Mouse (Mus musculus): ENCODE data around the gene Tead3. TPM values are rescaled to one million over a fixed set of nuclear protein-coding genes. Genes with fewer than 3 reads are reported as not detected.
"Not testable (repeated sequence)": the region's sequence is repeated elsewhere in the genome, so short reads cannot be mapped to it uniquely, and the experiment has no call there.

Gene Tead3
- total RNA-seq, 1 experiment from 2014 or later, result 13.6 TPM

DNA sequence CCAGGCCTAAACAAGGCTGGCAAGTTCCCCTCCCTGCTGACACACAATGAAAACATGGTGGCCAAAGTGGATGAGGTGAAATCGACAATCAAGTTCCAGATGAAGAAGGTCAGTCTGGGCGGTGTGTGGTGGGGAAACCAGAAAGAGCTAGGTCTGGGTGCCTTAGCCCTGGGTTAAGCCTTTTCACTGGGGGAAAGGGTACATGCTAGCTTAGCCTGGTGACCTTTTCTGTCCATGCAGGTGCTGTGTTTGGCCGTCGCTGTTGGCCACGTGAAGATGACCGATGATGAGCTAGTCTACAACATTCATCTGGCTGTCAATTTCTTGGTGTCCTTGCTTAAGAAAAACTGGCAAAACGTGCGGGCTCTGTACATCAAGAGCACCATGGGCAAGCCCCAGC lies 20.0 kb downstream of the Tead3 start:
- not testable (repeated sequence) for DNase-seq

DNA sequence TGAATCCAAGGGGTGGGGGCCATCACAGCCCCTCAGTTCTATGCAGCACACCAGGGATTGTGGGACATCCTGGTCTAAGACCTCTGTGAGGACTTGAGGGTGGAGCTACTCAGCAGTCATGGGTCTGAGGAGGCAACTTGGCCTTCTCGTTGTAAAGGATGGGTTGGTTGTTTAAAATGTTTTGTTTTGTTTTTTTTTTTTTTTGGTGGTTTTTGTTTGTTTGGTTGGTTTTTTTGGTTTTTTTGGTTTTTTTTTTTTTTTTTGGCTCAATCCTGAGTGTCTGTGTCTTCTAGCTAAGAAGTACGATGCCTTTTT lies 20.4 kb downstream of the Tead3 start:
- no peak for DNase-seq

DNA sequence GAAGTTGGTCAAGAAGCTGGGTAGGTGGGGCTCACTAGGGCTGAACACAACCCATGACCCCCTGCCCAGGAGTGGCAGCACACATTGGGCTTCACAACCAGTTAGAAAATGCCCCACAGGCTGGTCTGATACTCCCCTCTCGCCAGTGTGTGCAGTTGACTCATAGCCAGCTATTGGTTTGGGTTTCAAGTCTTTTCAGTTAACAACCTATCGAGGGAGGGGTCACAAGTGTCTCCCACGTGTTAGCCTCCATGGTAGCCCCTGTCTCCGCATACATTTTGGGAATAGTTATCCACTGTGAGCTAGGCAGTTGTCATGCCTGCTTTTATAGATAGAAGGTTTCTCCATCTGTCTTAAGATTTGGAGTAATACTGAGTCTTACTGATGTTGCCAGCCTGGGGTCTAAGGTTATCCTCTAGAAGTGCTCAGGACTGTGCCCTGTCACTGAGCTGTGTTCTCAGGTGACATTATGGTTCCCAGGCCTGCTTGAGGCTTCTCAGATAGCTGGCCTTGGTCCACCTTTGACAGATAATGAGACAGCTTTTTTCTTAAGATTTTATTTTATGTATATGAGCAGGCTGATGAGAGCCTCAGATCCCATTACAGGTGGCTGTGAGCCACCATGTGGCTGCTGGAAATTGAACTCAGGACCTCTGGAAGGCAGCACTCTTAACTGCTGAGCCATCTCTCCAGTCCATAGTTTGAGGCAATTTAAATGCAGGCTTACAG lies 20.9 kb downstream of the Tead3 start:
- DNase-seq, result no peak

DNA sequence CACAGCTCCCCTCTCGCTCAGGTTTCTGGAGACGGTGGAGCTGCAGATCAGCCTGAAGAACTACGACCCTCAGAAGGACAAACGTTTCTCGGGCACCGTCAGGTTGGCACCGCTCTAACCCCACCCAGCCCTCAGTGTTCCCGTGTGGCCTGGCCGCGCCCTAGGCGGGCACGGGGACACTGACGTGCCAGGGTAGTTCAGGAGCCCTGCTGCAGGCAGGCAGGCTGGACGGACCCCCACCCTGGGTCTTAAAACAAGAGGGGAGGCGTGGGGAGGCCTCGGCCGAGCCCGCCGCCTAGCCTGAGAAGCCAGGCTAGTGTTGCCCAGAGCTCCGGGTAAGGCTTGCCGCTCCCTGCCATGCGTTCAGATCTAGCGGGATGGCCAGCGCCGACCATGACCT lies 21.7 kb downstream of the Tead3 start:
- no peak for DNase-seq

DNA sequence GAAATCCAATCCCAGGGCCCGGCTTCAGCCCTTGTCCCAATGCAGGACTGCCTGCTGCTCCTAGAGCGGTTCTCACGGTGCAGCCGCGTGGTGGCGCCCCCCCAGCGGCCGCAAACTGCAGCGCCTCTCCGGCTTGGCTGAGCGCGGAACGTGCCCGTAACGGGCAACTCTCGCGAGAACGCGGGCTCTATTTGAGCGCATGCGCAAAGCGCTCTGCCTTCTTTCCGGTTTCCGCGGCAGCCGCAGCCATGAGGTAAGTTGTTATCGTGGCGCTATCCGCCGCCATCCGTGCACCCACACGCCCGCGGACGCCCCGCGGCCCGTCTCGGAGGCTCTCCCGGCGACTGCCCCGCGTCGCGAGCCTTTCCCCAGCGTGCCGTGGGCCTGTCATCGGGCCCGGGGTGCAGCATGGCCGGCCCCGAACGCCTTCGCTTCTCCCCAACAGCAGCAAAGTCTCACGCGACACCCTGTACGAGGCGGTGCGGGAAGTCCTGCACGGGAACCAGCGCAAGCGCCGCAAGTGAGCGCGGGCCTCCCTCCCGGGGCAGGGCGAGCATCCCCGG lies 22.2 kb downstream of the Tead3 start, which contains the start of gene Rpl10a:
Rpl10a (plus strand) TSS at position 106 of the 563 bp plus-strand sequence.
- peak; percentile 99 for DNase-seq

DNA sequence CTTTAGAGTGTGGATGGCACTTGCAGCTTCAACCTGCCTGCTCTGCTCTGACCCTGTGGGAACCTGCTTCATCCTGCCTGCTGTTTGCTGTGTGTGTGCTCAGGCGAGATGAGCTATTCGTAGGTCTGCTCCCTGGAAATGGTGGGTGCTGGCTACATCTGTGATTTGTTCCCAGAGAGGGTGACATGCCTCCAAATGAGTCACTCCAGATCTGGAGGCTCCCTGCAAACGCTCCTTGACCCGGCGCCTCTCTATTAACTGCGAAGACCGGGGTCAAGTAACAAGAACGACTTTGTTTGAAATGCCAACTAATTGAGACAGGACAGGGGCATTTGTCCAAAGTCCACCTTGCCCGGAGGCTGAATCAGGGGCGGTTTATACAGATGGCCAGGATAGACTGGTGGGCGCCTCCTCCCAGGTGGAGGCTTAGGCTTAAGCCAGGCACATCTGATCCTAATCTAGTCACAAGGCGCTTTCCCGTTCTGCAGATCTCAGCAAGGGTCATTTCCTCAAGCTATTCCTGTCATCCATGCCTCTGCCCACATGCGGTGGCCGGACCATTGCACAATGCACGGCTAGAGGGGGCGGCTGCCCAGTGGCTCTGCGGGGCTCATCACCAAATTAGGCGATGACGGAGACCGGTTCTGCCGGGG lies 22.8 kb downstream of the Tead3 start:
- DNase-seq, result peak; percentile 39

DNA sequence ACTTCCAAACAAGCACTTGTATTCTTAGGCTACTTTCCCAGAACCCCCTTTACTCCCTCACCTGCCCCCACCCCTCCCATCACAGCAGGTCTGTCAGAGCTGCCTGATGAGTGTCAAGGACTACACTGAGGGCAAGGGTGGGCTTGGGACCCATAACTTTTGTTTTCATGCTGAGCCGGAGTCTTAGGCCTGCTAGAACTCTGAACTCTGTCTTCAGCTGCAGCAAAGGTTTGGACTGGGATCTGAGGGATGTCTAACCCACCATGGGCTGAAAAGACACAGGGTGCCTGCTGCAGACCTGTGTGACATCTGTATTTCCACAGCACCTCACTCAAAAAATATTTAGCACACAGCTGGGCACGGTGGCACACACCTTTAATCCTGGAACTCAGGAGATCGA lies 23.7 kb downstream of the Tead3 start:
- no peak for DNase-seq

DNA sequence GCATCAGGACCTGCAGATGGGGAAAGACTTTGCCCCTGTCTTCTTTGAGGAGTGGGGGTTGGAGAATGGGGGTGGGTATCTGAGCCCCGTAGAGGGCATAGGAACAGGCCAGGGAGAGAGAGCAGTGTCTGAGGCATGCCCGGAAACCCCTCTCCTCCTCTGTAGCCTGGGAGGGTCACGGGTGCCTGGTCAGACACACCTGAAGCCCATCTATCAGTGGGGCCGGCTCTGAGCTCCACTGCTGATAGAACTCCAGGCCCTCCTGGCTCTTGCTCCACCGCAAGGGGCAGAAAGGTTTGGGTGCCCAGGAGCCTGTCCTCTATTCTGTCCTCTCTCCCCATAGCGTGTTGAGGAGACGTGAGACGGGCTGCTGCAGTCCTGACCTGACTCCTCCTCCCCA lies 24.9 kb downstream of the Tead3 start:
- DNase-seq, result no peak

DNA sequence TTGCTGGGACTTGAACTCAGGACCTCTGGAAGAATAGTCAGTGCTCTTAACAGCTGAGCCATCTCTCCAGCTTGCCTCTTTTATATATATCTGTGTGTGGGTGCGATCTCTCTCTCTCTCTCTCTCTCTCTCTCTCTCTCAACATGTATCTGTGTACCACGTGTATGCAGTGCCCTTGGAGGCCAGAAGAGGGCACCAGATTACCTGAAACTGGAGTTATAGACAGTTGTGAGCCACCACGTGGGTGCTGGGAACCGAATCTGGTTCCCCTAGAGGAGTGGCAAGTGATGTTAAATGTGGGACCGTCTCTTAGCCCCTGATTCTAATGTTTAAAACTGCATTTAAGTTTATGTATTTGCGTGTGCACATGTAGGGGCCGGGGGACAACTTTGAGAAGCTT lies 26.2 kb downstream of the Tead3 start:
- not testable (repeated sequence) for DNase-seq

DNA sequence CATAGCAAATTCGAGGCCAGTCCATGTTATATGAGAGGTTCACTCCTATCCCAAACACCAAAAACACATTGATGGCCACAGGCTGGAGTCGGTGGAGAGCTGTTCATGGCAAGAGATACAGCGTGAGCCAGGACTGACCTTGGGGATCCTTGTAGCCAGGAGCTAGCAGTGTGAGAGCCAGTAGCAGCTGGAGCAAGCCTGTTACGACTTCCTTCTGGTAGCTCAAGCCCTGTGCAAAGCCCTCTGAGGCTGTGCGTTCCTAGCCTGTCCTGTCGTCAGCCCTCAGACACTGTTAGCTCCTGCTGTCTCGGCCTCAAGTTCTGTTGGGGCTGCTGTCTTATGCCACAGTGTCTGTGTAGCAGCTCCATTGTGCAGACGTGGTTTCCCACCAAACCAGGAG lies 26.8 kb downstream of the Tead3 start:
- DNase-seq, result no peak

DNA sequence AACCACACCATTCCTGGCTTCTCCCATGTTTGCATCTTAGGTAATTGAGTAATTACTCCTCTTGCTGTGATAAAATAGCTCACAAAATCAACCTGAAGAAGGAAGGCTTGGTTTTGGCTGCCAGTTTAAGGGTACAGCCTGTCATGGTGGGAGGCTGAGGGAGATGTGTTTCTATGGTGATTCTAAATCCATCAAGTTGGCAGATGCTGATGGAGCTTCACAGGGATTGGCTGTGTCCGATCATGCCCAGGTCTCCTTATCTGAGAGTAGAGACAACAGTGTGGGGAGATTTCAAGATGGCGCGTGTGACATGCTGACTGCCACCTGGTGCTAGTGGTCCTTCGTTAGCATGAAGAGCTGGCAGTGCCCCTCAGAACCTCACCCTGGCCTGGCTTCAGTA lies 28.9 kb downstream of the Tead3 start:
- no peak for DNase-seq

DNA sequence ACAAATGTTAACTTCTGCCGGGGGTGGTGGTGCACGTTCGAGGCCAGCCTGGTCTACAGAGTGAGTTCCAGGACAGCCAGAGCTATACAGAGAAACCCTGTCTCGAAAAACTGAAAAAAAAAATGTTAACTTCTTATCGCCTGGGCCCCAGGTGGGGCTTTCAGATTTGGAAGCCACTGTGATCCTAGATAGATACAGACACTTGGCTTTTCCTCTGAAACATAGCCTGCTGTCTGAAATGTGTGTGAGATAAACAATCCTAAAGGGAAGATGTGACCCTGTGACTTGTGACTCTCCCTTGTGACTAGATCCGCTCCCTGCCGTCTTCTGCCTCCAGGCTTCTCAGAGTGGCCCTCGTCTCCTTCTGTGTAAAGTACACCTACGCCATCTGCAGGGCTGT lies 32.9 kb downstream of the Tead3 start:
- no peak for DNase-seq

DNA sequence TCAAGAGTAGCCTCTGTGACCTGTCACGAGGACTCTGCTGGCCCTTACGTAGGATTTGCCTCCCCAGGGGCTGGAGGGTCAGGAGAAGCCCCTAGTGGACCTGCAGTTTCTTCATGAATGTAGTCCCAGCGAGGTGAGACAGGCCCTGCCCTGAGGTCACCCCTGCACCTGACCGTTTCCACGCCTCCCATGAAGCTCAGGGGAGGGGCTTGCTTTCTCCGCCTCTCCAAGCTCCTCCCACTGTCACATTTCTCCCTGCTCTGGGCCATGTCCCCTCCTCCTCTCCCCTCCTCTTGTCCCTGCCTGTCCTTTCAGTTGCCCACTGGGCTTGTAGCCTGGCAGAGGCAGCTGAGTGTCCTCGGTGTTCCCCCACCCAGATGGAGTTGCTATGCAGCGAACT lies 33.5 kb downstream of the Tead3 start:
- DNase-seq, result no peak

DNA sequence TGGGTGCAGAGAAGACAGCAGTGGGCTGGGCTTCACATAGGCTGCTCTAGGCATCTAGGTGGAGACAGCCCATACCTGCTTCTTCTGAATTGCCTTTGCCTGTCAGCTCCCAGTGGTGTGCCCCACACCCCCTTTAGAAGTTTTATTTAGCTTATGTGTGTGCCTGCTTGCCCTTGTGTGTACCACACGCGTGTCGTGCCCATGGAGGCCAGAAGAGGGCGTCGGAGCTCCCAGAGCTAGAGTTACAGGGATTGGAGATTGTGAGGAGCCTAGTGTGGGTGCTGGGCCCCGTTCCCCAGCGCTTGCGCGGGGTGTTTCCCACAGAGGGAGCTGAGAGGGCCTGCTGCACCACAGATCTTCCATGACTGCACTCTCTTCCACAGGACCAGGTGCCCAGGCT lies 34.1 kb downstream of the Tead3 start:
- no peak for DNase-seq

DNA sequence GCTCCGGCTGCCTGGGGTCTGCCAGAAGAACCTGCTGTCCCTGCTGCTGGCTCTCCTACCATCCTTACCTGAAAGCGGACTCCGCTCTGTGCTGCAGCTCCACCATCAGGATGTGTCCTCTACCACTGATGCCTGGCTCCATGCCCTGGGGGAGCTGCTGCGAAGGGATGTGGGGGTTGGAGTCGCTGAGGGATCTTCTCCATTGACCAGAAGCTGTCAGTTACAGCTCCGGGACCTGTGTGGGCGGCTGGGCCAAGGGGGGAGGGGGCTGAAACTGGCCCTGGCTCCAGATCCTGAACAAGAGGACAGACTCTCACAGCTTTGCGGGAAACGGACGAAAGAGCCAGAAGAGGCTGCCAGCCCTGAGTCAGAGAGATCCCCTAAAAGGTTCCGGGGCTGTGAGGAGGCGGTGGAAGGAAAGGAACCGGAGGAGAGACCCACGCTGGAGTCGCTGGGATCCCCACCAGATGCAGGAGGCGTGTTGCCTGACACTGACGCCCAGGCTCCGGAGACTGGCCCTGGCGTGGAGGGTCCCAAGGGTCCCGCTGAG lies 34.9 kb downstream of the Tead3 start:
- DNase-seq, result no peak

DNA sequence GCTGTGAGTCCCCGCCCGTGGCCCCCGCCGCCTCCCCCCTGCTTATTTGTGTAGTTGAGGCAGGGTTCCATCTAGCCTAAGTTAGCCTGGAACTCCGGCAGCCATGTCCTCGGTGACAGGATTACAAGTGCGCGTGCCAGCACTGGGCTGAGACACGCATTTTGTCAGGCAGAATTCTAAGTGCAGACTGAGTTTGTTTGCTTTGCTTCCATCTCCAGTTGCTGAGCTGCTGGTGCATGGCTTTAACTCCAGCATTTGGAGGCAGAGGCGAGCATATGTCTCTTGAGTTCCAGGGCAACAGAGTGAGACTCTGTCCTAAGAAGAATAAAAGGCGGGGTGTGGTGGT lies 36.8 kb downstream of the Tead3 start:
- DNase-seq, result no peak

DNA sequence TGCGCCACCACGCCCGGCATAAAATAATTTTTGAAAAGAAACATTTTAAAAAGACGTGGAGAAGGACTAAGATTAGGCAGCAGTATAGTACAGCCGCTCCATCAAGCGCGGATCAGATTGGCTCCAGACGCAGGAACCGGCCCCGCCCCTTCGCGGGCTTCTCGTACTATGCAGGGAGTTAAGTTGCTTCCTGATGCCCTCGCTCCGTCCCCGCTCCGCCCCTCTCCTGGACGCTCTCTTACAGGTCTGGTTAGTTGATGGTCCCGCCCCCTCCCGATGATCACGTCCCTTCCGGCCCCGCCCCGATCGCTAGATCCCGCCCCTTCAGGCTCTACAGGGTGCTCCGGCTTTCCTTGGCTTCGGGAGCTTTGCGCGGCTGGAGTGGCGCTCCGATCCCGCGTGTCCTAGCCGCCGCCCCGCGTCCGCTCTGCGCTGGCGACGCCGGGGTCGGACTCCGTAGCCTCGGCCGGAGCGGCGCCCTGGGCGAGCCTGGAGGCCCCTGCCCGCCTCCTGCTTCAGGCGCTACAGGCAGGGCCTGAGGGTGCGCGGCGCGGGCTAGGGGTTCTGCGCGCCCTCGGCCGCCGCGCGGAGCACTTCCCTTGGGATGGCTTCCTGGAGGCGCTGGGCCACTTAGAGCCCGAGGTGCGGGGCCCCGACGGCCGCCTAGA lies 37.3 kb downstream of the Tead3 start, which contains the start of gene Fance:
Fance (plus strand) TSS at position 308 of the 668 bp plus-strand sequence.
- DNase-seq, result peak; percentile 95

DNA sequence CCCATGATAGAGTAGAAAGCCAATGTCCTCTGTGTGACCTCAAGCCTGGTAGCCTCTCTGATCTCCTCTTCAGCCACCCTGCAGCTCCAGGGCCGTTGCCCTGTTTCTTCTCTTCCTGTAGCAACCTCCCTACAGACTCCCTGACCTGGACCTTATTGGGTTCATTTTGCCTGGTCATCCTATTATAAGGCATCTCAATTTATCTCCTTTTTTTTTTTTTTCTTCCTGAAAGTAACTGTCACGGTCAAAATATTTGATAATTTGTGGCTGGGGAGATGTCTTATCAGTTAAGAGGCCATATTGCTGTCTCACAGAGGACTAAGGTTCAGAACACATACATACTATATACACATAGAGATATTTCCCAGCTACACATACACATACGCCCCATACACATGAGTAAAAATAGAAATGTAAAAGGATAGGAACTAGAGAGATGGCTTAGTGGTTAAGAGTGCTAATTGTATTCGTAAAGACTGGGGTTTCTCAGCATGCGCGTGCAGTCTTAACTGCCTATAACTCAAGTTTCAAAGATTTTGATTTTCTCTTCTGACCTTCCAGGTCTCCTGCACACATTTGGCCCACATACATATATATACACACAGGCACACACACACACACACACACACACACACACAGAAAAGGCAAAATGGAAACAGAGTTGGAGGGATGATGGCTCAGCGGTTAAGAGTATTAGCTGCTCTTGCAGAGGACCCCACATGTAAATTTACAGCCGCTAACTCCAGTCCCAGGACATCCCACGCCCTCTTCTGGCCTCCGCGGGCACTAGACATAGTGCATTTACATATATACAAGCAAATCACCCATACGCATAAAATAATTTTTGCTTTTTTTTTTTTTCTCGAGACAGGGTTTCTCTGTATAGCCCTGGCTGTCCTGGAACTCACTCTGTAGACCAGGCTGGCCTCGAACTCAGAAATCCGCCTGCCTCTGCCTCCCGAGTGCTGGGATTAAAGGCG lies 38.1 kb downstream of the Tead3 start:
- DNase-seq, result no peak

DNA sequence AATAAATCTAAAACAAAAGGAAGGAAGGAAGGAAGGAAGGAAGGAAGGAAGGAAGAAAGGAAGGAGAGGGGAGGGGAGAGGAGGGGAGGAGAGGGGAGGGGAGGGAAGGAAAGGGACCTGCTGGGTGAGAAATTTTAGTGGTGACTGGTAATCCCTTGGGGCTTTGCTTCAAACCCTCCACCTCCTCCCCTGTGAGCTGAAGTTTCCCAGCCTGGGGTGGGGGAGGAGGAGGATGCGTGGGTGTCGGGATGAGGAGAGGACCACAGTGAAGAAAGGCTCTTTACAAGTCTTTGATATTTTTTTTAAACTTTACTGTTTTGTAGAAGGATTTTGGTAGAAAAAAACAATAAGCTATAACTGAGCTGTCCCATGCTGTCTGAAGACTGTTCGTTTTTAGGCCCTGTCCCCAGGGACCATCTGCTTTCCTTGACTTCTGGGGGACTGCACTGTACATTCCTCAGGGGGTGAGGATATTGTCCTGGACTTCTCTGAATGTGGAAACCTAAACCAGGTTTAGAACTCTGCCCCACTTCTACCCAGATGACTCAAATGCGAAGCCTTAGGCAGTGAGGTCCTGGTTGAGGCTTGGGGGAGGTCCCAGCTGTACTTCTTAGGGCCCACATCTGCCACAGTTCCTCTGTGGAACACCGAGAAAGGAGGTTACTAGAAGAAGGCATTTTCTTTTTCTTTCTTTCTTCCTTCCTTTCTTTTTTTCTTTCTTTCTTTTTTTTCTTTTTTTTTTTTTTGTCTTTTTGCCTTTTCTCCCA lies 39.1 kb downstream of the Tead3 start:
- DNase-seq, result no peak

DNA sequence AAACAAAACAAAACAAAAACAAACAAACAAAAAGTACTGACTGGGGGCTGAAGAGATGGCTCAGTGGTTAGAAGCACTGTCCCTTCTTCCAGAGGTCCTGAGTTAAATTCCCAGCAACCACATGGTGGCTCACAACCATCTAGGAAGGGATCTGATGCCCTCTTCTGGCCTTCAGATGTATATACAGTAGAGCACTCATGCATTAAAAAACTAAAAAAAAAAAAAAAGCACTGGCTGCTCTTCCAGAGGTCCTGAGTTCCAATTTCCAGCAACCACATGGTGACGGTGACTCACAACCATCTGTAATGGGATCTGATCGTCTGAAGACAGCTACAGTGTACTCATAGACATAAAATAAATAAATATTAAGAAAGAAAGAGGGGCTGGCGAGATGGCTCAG lies 39.8 kb downstream of the Tead3 start:
- DNase-seq, result no peak

All from adrenal gland, postnatal 25 days (tissue).